8 mouse cellular contexts compared by ENCODE assay signal in genomic region chr3:144717835-144718234, GRCm38 (mm10). TPM values are rescaled to one million over a fixed set of nuclear protein-coding genes. Genes with fewer than 3 reads are reported as not detected.
DNase-seq lines count a peak whose midpoint lies in the region; ATAC-seq and TF ChIP-seq lines count a peak whose summit lies in the region.

No protein-coding gene starts in this region.

- peak overlapping the region; percentile 79 for H3K4me2 ChIP-seq in heart, embryonic 13.5 days
- no peak overlapping the region for H3K4me2 ChIP-seq in CH12.LX (ENCODE audit: insufficient read depth, low read depth, poor library complexity, severe bottlenecking)
- H3K4me2 ChIP-seq in forebrain, embryonic 16.5 days (ENCODE audit: low read length) = peak overlapping the region; percentile 15
- H3K4me2 ChIP-seq in liver, embryonic 13.5 days = peak overlapping the region; percentile 56

- WGBS in heart, embryonic 13.5 days = 74% methylated on average over 6 of the region's 6 CpGs
- whole genome bisulfite sequencing in forebrain, embryonic 16.5 days = 89% methylated on average over 6 of the region's 6 CpGs
- 83% methylated on average over 6 of the region's 6 CpGs for WGBS in liver, embryonic 13.5 days (ENCODE audit: insufficient replicate concordance)

- H3K9me3 ChIP-seq in heart, embryonic 13.5 days = no peaks in the 10 kb centered on the region
- H3K9me3 ChIP-seq in CH12.LX (replicated peaks; ENCODE audit: low read length) = no peaks in the 10 kb centered on the region
- H3K9me3 ChIP-seq in forebrain, embryonic 16.5 days (ENCODE audit: control insufficient read depth, low read length) = no peaks in the 10 kb centered on the region
- no peaks in the 10 kb centered on the region for H3K9me3 ChIP-seq in liver, embryonic 13.5 days (replicated peaks)

- no peak for TF ChIP-seq EP300 in CH12.LX (IDR thresholded peaks at IDR 0.05; ENCODE audit: low read length)

- H3K27me3 ChIP-seq in heart, embryonic 13.5 days (replicated peaks) = no peaks in the 10 kb centered on the region
- no peaks in the 10 kb centered on the region for H3K27me3 ChIP-seq in CH12.LX (replicated peaks)
- H3K27me3 ChIP-seq in forebrain, embryonic 16.5 days (replicated peaks; ENCODE audit: control insufficient read depth, insufficient read depth, low read length) = no peaks in the 10 kb centered on the region
- no peaks in the 10 kb centered on the region for H3K27me3 ChIP-seq in liver, embryonic 13.5 days

- peaks cover 67% of the 10 kb centered on the region for H3K4me1 ChIP-seq in heart, embryonic 13.5 days
- peaks cover 14 to 52% of the 10 kb centered on the region in 2 experiments for H3K4me1 ChIP-seq in CH12.LX (ENCODE audit: control insufficient read depth in 1 of 2, insufficient read depth in 2 of 2)
- H3K4me1 ChIP-seq in forebrain, embryonic 16.5 days (replicated peaks; ENCODE audit: control insufficient read depth, insufficient read depth, low read length) = peaks cover 28% of the 10 kb centered on the region
- peaks cover 63% of the 10 kb centered on the region for H3K4me1 ChIP-seq in liver, embryonic 13.5 days (replicated peaks)

- dilution Hi-C loops in CH12.LX (cut with MboI; ENCODE audit: extremely low pct_ligation_motif_present, extremely low pct_unique_long_range_greater_than_20kb, low sequenced_read_pairs) = no loop called here

- H3K4me3 ChIP-seq in heart, embryonic 13.5 days = peak overlapping the region; percentile 84
- peak overlapping the region in 1 of 3 experiments; percentile 6 for H3K4me3 ChIP-seq in CH12.LX (replicated peaks in 1 of 3; ENCODE audit: low read depth in 2 of 3, low read length in 2 of 3, poor library complexity in 1 of 3)
- no peak overlapping the region for H3K4me3 ChIP-seq in forebrain, embryonic 16.5 days (replicated peaks; ENCODE audit: low read length)
- peak overlapping the region; percentile 35 for H3K4me3 ChIP-seq in liver, embryonic 13.5 days (replicated peaks)

- ATAC-seq in heart, embryonic 13.5 days (ENCODE audit: extremely low read depth, insufficient number of reproducible peaks, low FRiP score, low TSS enrichment) = no peak
- no peak for ATAC-seq in forebrain, embryonic 16.5 days
- no peak for ATAC-seq in liver, embryonic 13.5 days (ENCODE audit: low read depth)

- no peak for TF ChIP-seq POLR2A in CH12.LX (IDR thresholded peaks at IDR 0.05; ENCODE audit: low read depth, low read length)

- H3K9ac ChIP-seq in heart, embryonic 13.5 days = peak overlapping the region; percentile 44
- H3K9ac ChIP-seq in CH12.LX (ENCODE audit: insufficient read depth, low read depth) = no peak overlapping the region; the same call in 1 of the 2 replicates
- no peak overlapping the region for H3K9ac ChIP-seq in forebrain, embryonic 16.5 days (replicated peaks; ENCODE audit: low read depth, low read length)
- H3K9ac ChIP-seq in liver, embryonic 13.5 days = peak overlapping the region; percentile 55

- H3K36me3 ChIP-seq in heart, embryonic 13.5 days = 0 out of 2 replicates have a peak, but pooled peaks cover 8% of the 10 kb centered on the region
- H3K36me3 ChIP-seq in CH12.LX (replicated peaks in 1 of 2; ENCODE audit: control insufficient read depth in 1 of 2, insufficient read depth in 1 of 2, low read length in 1 of 2) = peaks cover 7 to 34% of the 10 kb centered on the region in 2 experiments
- H3K36me3 ChIP-seq in forebrain, embryonic 16.5 days (ENCODE audit: control insufficient read depth, insufficient read depth) = no peaks in the 10 kb centered on the region
- peaks cover 9% of the 10 kb centered on the region for H3K36me3 ChIP-seq in liver, embryonic 13.5 days

- in situ Hi-C loops in CH12.LX (cut with MboI; ENCODE audit: low pct_ligation_motif_present, low pct_unique_long_range_greater_than_20kb, low sequenced_read_pairs) = loop anchor here (10.0 kb wide), 1 partner anchor 253 kb away; no protein-coding TSS in a partner anchor

- H3K79me2 ChIP-seq in CH12.LX (replicated peaks; ENCODE audit: control insufficient read depth, extremely low read depth, insufficient read depth, poor library complexity, severe bottlenecking) = peaks cover 51% of the 10 kb centered on the region

- H3K27ac ChIP-seq in heart, embryonic 13.5 days (replicated peaks) = no peak overlapping the region
- H3K27ac ChIP-seq in CH12.LX (ENCODE audit: insufficient read depth, low read depth) = no peak overlapping the region
- H3K27ac ChIP-seq in forebrain, embryonic 16.5 days (ENCODE audit: low read length) = no peak overlapping the region
- H3K27ac ChIP-seq in liver, embryonic 13.5 days = no peak overlapping the region

- no peak for TF ChIP-seq RAD21 in CH12.LX (IDR thresholded peaks at IDR 0.05; ENCODE audit: low read depth, low read length)

- no peak for DNase-seq in heart, postnatal 36 days
- no peak for DNase-seq in CH12.LX (ENCODE audit: extremely low read depth)
- DNase-seq in liver, embryonic 13.5 days = no peak
- no peak for DNase-seq in thymus, postnatal 36 days
- no peak for DNase-seq in thymus, postnatal 10 days (ENCODE audit: low spot score in 2 of 2)
- no peak for DNase-seq in cerebellum, adult 9-10 months

- no peak for TF ChIP-seq CTCF in CH12.LX (conservative IDR thresholded peaks at IDR 0.05 in 1 of 2, IDR thresholded peaks at IDR 0.05 in 1 of 2; ENCODE audit: low read depth in 2 of 2, low read length in 2 of 2)

- intact Hi-C loops in heart, postnatal 36 days (cut with DNase I) = loop anchor here (2.0 to 5.0 kb wide), 3 partner anchors 149 to 1204 kb away; partner anchors contain the start of gene Bcl10

TF ChIP-seq in CH12.LX, 34 proteins besides CTCF, POLR2A, EP300 and RAD21:
- no peak for TF ChIP-seq UBTF (IDR thresholded peaks at IDR 0.05; ENCODE audit: low read depth, low read length)
- 0 out of 2 replicates have a peak, but pooled peaks have one; percentile 21 for TF ChIP-seq MAX (IDR thresholded peaks at IDR 0.05; ENCODE audit: low read length)
TF ChIP-seq in CH12.LX: peak in this region for 1.

RNA-seq across cellular contexts. Expression of gene Sh3glb1, which starts 2.3 kb away (rescaled TPM):
- polyA plus RNA-seq in heart, embryonic 13.5 days (2015; fragmentation: Nextera tagmentation; extraction: Ambion mirVana) = 124 and 134 TPM in 2 replicates
- total RNA-seq in heart, postnatal 36 days (2021) = 100 to 1,000 TPM; 372 to 397 TPM
- 52.0 and 58.4 TPM in 2 replicates for total RNA-seq in CH12.LX (2012; rRNA removed)
- total RNA-seq in CH12.LX (2014; rRNA removed) = 112 and 115 TPM in 2 replicates
- 171 and 189 TPM in 2 replicates for polyA plus RNA-seq in CH12.LX (2012; ENCODE audit: insufficient read length, low read depth)
- 93.4 and 106 TPM in 2 replicates for polyA plus RNA-seq in forebrain, embryonic 16.5 days (2015; fragmentation: Nextera tagmentation; extraction: Ambion mirVana)
- 88.0 and 103 TPM in 2 replicates for polyA plus RNA-seq in liver, embryonic 13.5 days (2015; fragmentation: Nextera tagmentation; extraction: Ambion mirVana)

RNA-seq across cellular contexts. Expression of gene Clca3a1, which starts 42.9 kb away (rescaled TPM):
- polyA plus RNA-seq in heart, embryonic 13.5 days (2015; fragmentation: Nextera tagmentation; extraction: Ambion mirVana) = 18.6 TPM in 2 replicates
- total RNA-seq in heart, postnatal 36 days (2021) = 1 to 10 TPM; 1.0 to 1.2 TPM
- not detected in 2 replicates for total RNA-seq in CH12.LX (2012; rRNA removed)
- not detected in 2 replicates for total RNA-seq in CH12.LX (2014; rRNA removed)
- 0.27 TPM in 1 of 2 replicates, not detected in the other for polyA plus RNA-seq in CH12.LX (2012; ENCODE audit: insufficient read length, low read depth)
- 0.35 and 0.70 TPM in 2 replicates for polyA plus RNA-seq in forebrain, embryonic 16.5 days (2015; fragmentation: Nextera tagmentation; extraction: Ambion mirVana)
- polyA plus RNA-seq in liver, embryonic 13.5 days (2015; fragmentation: Nextera tagmentation; extraction: Ambion mirVana) = 2.6 and 3.4 TPM in 2 replicates

Comparison
In these comparisons a context has a peak if more than half of its experiments do, and no peak if none do; other contexts are left out.
1. H3K9ac ChIP-seq: peak in heart, embryonic 13.5 days (single experiment) and liver, embryonic 13.5 days (single experiment); none in CH12.LX (single experiment) and forebrain, embryonic 16.5 days (single experiment).